Mouse (Mus musculus): ENCODE data around the gene Hist2h2ac.

DNA sequence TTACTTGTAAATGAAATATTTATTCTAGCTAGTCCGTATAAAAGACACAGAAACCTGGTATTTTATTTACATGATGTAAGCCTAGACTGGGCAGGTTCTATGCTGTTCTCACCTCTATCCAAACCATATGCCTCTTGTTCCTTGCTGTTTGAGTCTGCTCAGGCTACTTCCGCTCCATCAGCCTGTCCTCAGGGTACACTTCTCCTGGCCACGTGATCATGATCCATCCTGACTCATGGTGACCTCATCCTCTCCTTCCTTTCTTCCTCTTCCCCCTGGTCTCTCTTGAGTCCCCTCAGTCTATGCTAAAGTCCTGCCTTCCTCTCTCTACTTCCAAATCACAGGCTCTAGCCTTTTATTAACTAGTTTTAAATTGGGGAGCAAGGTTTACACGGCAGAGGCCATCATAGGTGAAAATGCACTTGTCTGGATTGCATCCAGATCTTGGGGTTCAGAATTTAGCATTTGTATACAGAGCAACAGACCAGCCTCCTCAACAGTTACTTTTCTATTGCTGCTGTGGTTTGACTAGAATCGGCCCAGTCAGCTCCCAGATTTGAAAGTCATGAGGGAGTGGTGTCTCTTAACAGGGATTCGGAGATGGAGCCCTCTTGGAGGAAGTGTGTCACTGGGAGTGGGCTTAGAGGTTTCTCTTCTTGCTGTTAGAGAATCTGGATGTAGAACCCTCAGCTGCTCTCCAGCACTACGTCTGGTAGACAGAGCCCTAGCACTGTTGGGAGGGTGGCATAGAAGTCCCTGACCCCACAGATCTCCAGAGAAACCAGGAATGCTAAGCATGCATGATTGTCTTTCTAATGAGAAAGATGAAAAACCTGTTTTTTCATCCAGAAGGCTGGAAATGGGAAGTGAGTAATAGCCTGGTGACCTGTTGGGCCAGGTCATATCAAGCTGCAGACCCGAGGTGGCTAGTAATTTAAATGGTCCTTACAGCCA is 6.3 kb upstream of the Hist2h2ac start:
- TF ChIP-seq CTCF (conservative IDR thresholded peaks at IDR 0.05; ENCODE audit: low read length): no peak
- TF ChIP-seq POU5F1 (IDR thresholded peaks at IDR 0.05; ENCODE audit: borderline replicate concordance, low read length): no peak

Data from E14TG2a.4 (cell line).